Mouse (Mus musculus) gastrocnemius, postnatal 14 days (tissue): ENCODE results near the gene Kcns1. TPM values are rescaled to one million over a fixed set of nuclear protein-coding genes. Genes with fewer than 3 reads are reported as not detected.
A peak's percentile ranks its signal among the peaks of the same experiment; 100 is the strongest.

Source experiments
- DNase-seq: peaks from one replicate; pipeline ENCODE4 v3.0.0; 2021; ENCODE audit warnings: mixed read lengths
- intact Hi-C: fragments of 180-260 bp; cut with DNase I; formaldehyde crosslinking; loops from one replicate; pipeline ENCODE4 v1.15.1; 2025; ENCODE audit warnings: low total_unique reads
- total RNA-seq, 2 experiments: library from RNA; stranded (reverse); gene quantifications; 2 replicates each; pipeline ENCODE4 v1.2.3; 2021

Gene Kcns1
- total RNA-seq, 2 experiments from 2014 or later: 1.2 to 2.8 TPM

GRCm38 (mm10) chr2:164134563-164134962 lies 36.4 kb downstream of the Kcns1 start:
- intact Hi-C loops: loop anchor here (5.0 to 10.0 kb wide), 2 partner anchors 48 to 250 kb away; partner anchors contain the start of genes Slpi and Wfdc5

GRCm38 (mm10) chr2:164131586-164131985 lies 39.3 kb downstream of the Kcns1 start:
- DNase-seq: no peak
- intact Hi-C loops: loop anchor here (5.0 to 10.0 kb wide), 2 partner anchors 51 to 253 kb away; partner anchors contain the start of genes Slpi and Wfdc5

More at GRCm38 (mm10) chr2:164134563-164134962, 36.4 kb downstream of the Kcns1 start:
- peak; percentile 30 for DNase-seq

GRCm38 (mm10) chr2:164128576-164129411 lies 42.1 kb downstream of the Kcns1 start:
- no peak for DNase-seq
- intact Hi-C loops: loop anchor here (5.0 kb wide), 1 partner anchor 219 kb away; no protein-coding TSS in a partner anchor

- intact Hi-C loops: loop anchor here (5.0 kb wide), 1 partner anchor 220 kb away; no protein-coding TSS in a partner anchor
- no peak for DNase-seq
These were observed 43.6 kb downstream of the Kcns1 start for GRCm38 (mm10) chr2:164127297-164127696.

- intact Hi-C loops: loop anchor here (5.0 kb wide), 1 partner anchor 221 kb away; no protein-coding TSS in a partner anchor
- DNase-seq: peak; percentile 46
These were observed 44.4 kb downstream of the Kcns1 start for GRCm38 (mm10) chr2:164126533-164126955.

GRCm38 (mm10) chr2:164123169-164123766 lies 47.6 kb downstream of the Kcns1 start:
- intact Hi-C loops: no loop called here
- no peak for DNase-seq

GRCm38 (mm10) chr2:164119503-164119902 lies 51.4 kb downstream of the Kcns1 start:
- no peak for DNase-seq
- intact Hi-C loops: no loop called here

- DNase-seq: no peak
- intact Hi-C loops: no loop called here
These were observed 55.4 kb downstream of the Kcns1 start for GRCm38 (mm10) chr2:164115531-164115930.

GRCm38 (mm10) chr2:164114051-164114450 lies 56.9 kb downstream of the Kcns1 start:
- DNase-seq: no peak
- intact Hi-C loops: no loop called here

Other genes starting within 250 kb of the Kcns1 start
- gene Ywhab, start 176.2 kb downstream of the Kcns1 start, total RNA-seq: 10 to 100 TPM; 52.4 to 59.3 TPM
- gene Pabpc1l, start 145.7 kb downstream of the Kcns1 start, total RNA-seq: under 1 TPM; 0.84 TPM
- 10 to 100 TPM; 10.0 to 10.3 TPM for gene Stk4, start 100.8 kb downstream of the Kcns1 start, total RNA-seq
- 10 to 100 TPM; 11.7 to 14.6 TPM for gene Tomm34, start 99.9 kb downstream of the Kcns1 start, total RNA-seq
- gene Wfdc5, start 11.6 kb upstream of the Kcns1 start, total RNA-seq: under 1 TPM; 0.44 to 0.62 TPM
- not detected for gene Wfdc12, start 19.5 kb upstream of the Kcns1 start, total RNA-seq
- not detected for gene Wfdc15a, start 29.0 kb upstream of the Kcns1 start, total RNA-seq
- not detected for gene Wfdc15b, start 50.5 kb upstream of the Kcns1 start, total RNA-seq
- not detected for gene Svs2, start 67.4 kb upstream of the Kcns1 start, total RNA-seq
- not detected for gene Svs3b, start 85.5 kb upstream of the Kcns1 start, total RNA-seq
- not detected for gene Svs4, start 107.3 kb upstream of the Kcns1 start, total RNA-seq
- not detected for gene Svs3a, start 118.2 kb upstream of the Kcns1 start, total RNA-seq
- gene Svs6, start 145.6 kb upstream of the Kcns1 start, total RNA-seq: not detected
- gene Svs5, start 161.6 kb upstream of the Kcns1 start, total RNA-seq: not detected
- under 1 TPM; 0.64 to 0.66 TPM for gene Slpi, start 218.0 kb upstream of the Kcns1 start, total RNA-seq
- gene Rbpjl, start 232.0 kb upstream of the Kcns1 start, total RNA-seq: under 1 TPM in 1 of 2 experiments, not detected in 1; 0.07 TPM
- 1 to 10 TPM; 3.7 to 5.4 TPM for gene Matn4, start 234.0 kb upstream of the Kcns1 start, total RNA-seq